Mouse (Mus musculus): ENCODE measurements at regions not wholly inside any gene's neighbourhood (a gene's known extent, or its start where the extent isn't known, plus 50 kb on each side); places are given as distances from the start of the nearest gene placed in this dataset.
A peak's percentile ranks its signal among the peaks of the same experiment; 100 is the strongest.
"Not testable (repeated sequence)": the region's sequence is repeated elsewhere in the genome, so short reads cannot be mapped to it uniquely, and the experiment has no call there.

DNA sequence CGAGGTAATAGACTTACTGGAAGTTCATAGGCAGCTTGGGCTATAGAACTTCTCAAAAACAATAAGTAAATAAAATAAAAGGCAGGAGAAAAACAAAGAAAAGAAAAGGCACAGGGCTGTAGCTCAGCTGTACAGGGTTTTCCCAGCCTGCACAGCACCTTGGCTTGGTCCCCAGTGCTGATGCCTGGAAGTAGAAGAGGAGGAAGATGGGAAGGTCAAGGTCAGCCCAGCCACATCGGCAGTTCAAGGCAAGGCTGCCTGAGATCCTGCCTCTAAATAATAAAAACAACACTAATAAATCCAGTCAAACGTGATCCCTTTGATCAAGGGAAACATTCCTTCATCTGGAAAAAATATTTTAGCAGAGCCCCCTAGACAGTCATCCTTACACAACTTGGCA is 103.1 kb downstream of the Cenpf start:
- DNase-seq, result no peak

DNA sequence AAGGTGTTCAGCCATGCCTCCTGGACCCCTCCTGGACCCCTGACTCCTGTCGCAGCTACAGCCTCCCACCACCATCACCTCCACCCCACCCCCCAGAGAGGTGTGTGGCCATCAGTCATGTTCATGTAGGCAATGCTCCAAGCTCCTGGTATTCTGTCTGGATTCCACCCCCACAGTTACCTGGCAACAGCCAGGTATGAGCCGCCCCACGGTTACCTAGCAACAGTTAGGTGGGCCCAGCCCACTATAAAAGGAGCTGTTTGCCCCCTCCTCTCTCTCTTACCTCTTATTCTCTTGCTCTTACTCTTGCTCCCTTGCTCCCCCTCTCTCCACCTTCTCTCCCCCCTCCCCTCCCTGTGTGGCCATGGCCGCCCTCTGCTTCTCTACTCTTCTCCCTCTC is 106.5 kb downstream of the Cenpf start:
- no peak for DNase-seq

DNA sequence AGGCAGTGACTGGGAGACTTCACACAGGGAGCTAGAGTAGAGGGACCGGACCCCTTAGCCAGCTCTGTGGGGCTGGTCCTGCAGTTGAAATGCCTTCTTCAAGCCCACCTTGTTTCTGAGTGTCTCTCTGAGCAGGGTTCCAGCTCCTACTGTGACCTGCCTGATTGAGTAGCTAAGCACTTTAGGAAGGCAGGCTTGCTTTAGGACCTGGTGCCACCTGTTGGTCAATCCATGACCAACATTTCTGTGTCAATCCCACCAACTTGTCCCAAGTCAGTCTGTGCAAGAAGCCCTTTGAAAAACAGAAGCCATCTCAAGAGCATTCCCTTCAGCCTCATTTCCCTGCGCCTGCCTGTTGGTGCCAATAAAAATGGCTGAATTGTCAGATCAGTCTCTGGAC is 108.5 kb downstream of the Cenpf start:
- DNase-seq, result peak; percentile 27

DNA sequence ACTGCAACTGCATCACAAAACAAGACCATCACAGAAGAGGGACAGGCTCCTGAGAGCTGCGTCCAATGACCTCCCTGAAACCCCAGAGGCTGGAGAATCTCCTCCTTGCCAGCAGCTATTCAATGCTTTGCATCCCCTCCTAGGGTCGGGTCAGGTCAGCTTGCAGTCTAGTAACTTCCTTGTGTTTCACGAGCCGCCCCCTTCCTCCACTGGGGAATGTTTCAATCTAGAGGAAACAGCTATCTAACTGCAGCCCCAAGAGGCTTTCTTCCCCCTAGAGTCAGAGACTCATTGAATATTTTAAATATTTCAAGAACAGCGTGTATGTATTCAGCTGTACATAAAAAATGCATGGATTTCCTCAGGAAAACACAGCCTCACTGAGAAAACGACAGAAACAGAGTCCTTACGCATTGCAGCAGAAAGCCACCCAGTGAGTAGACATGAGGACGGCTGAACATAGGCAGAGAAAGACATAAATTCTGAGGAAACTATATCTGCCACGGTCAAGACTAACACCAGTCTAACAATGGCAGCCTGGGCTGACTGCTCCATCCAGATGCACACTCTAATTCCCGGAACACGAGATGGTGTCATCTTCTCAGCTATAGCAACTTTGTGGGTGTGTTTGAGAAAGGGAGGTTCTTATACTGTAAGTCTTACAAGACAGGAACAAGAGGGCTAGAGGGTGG is 111.4 kb downstream of the Cenpf start:
- peak; percentile 22 for DNase-seq

DNA sequence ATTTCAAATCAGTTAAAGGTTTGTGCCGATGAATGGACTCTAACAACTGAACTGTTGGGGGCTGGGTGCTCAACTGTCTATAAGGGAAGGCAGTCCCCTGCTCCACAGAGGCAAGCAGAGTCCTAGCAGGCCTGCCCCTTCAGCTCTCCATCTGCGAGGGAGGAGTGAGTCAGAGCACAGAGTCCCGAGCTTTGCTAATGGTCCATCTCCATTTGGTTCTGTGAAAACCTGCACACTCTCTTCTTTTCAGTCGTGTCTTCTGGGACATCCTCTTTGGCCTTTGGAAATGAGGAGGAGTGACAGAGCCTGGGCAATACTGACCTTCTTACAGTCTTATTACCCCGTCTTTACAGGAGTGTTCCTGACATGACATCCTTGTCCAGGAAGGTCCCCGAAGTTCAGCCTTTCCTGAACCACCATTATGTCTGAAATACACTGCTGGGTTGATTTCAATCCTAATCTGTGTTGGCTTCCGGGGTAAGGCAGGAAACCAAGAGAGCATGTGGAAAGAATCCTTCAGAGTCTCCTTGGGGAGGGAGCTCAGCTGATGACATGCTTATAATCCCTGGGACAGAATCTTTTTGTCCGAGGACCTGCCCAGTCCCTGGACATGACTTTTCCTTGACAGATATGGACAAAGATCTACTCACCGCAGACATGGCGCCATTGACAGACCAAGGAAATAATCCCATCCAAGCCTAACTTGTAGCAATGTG is 112.2 kb downstream of the Cenpf start:
- no peak for DNase-seq

DNA sequence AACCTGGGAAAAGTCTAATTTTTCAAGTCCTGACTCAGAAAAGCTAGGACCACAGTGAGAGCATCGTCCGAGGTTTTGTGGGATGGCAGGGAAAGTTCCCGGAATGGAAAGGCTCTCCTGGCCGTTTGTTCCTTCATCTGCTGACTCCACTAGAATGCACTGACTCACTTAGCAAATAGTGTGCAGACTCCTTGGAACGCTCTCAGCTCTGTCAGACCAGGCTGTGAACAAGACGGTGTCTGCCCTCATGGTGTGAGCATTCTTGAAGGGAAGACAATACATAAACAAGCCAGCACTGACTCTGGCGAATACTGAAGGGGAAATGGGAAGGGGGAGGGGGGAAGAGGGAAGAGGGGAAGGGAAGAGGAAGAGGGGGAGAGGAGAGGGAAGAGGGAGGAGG is 121.4 kb downstream of the Cenpf start:
- DNase-seq, result no peak

DNA sequence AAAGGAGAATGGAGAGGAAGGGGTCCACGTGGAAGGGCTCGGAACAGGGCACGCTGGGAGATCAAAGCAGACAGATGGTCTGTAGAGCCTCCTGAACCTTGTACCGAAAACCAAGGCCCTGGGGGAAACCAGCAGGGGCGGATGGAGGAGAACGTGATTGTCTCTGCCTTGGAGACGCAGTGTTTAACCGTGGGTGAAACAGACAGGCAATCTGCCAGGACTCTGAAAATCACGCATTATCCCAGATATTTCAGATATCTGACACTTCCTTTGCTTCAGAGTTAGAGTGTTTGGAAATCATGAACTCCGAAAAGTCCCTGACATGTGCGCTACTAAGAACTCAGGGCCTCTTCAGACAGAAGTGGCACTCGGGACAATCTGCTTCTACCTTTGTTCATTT is 126.1 kb downstream of the Cenpf start:
- no peak for DNase-seq

DNA sequence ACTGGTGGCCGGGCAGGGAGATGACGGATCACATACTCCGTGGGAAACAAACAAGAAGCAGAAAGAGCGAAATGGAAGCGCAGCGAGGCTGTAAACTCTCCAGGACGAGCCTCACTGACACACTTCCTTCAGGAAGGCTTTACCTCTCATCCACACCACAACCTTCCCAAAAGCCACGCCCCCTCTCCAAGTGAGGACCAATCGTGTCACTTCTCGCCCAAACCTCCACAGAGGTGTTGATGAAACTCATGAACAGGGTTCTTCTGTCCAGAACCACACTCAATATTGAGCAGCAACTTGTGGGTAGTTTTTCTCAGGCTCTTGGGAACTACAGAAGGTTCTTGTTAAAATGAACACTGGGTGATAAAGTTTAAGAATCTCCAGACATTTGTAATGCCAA is 127.3 kb downstream of the Cenpf start:
- no peak for DNase-seq

DNA sequence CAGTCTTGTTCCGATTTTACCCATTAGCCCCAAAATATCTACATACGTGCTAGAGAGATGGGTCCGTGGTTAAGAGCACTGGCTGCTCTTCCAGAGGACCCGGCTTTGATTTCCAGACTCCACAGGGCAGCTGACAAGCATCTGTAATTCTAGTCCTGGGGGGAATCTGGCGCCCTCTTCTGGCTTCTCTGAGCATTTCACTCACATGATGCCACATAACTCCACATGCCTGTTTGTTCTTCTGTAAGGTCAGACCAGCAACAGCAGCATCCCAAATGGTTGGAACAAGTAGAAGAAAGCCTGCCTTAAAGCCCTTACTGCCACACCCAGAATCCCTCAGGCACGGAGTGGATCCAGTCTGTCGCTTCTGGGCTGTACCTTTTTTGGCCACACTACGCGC is 137.0 kb downstream of the Cenpf start:
- no peak for DNase-seq

DNA sequence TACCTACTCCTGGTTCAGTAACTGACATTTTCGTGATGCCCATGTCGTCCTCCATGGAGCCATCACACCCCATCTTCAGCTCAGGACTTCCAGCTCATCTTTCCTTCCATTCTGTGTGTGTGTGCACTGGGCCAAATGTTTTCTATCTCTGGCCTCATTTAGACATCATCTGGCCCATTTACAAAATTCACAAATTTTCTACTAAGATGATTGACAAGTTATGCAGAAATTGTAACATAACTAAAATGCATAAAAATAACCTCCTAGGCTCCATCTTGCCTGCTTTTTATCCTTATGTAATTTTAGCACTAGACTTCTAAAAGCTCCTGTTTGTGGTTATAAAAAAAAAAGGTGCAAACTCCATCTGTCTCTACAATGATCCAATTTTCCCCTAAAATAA is 130.8 kb upstream of the Kcnk2 start:
- no peak for DNase-seq

DNA sequence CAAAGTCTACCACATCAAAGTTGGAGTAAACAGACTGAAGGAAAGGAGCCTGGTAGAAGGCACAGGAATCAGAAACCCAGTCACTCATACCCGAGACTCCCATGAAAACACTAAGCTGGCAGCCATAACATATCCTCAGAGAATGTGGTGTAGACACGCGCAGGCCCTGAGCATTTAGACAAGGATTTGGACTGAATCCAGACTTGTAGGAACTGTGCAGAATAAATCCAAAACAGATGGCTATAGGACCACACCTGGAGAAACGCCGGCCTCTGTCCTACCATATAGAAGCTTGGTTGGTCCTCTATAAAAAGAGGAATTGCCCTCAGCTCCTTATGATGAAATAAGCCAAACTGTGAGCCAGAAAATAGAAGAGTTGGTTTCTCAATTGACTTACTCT is 124.3 kb upstream of the Kcnk2 start:
- DNase-seq, result no peak

DNA sequence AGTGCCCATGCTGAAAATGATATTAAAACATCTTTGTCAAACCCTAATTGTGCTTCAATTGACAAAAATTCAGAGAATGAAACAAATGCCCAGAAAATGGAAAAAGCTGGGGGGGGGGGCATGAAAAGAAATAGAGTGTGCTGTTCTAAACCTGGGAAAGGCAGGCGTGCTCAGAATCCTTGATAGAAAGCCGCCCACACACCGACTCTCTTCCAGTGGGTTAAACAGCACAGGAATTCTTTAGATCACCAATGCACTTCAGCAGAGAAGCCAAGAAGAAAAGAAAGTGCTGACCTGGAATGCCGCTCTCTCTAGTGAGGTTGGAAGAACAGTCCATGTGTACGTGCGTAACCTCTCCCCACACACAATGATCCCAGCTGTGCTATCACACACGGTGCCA is 113.4 kb upstream of the Kcnk2 start:
- no peak for DNase-seq

DNA sequence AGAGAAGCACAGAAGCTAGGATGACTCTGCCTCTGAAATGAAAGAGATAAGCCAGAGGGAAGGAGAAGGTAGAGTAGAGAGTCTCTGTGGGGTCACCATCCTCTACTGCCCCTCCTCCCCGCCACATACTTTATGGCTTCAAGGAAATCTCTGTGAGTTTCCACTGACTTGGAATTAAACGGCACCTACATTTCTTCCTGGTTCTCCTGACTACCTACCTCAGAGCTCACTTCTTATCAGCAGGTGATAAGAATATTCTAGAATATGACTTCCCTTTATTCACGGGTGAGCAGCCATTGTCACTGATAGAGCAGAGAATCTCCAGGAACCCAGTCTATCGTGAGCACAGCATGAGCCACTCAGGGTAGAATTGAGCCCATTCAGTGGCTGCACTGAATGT is 111.3 kb upstream of the Kcnk2 start:
- no peak for DNase-seq

DNA sequence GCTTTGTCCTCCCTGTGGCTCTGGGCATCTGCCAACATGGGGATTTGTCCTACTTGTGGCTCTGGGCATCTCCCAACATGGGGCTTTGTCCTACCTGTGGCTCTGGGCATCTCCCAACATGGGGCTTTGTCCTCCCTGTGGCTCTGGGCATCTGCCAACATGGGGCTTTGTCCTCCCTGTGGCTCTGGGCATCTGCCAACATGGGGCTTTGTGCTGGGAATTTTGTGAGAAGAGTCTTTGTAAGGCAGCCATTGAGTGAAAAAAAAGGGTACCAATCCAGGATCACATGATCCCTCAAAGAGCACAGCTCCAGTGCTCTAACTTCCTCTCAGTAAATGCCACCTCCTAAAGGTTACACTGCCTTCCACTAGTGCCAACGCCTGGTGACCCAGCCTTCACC is 105.2 kb upstream of the Kcnk2 start:
- not testable (repeated sequence) for DNase-seq

DNA sequence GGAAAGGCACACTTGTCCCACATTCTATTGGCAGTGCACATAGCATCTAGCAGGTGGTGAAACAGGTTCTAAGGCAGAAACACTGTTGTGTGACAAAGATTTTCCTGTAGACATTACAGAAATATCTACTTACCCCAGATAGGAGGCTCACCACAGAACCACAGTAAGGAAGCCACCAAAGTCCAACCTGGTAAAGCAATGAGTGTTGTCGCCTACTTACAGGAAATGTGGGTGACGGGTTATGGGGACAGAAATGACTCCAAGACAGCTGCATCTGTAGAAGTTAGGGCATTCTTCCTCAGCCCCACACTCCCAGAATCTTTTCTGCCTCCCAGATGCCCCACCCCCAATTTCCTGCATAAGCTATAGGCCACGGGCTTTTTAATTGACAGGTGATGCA is 97.6 kb upstream of the Kcnk2 start:
- no peak for DNase-seq

DNA sequence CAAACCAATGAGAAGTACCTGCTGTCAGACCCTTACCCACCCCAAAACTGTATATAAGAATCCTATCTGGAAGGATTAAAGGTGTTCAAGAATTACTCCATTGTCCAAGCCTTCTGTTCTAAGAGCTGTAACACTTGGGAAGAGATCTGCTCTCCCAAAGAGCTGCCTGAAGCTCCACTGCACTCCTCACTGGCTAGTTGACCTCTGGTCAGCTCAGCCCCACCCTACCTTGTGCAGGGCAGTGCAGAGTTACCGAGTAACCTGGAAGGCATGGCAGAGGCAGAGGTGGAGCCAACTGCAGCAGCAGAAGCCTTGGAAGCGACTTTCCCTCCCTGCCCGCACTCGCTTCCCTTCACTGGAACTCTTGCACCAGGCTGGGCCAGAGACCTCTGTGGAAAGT is 97.1 kb upstream of the Kcnk2 start:
- peak; percentile 5 for DNase-seq

DNA sequence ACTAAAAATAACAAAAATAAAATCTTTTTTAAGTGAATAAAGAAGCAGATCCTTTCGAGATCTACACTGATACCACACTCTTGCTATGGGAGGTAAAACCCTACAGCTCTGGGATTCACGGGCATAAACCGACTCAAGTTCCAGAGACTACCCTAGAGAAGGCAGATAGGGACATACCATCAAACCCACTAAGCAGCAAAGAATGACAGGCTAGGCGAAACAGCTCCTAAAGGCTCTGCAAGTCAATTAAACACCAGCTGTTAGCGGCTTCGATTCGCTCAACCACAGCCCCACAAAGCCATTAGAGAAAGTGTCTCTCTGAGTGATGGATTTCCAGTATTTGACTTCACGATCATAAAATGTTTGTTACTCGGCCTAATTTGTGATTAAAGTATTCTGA is 95.0 kb upstream of the Kcnk2 start:
- no peak for DNase-seq

DNA sequence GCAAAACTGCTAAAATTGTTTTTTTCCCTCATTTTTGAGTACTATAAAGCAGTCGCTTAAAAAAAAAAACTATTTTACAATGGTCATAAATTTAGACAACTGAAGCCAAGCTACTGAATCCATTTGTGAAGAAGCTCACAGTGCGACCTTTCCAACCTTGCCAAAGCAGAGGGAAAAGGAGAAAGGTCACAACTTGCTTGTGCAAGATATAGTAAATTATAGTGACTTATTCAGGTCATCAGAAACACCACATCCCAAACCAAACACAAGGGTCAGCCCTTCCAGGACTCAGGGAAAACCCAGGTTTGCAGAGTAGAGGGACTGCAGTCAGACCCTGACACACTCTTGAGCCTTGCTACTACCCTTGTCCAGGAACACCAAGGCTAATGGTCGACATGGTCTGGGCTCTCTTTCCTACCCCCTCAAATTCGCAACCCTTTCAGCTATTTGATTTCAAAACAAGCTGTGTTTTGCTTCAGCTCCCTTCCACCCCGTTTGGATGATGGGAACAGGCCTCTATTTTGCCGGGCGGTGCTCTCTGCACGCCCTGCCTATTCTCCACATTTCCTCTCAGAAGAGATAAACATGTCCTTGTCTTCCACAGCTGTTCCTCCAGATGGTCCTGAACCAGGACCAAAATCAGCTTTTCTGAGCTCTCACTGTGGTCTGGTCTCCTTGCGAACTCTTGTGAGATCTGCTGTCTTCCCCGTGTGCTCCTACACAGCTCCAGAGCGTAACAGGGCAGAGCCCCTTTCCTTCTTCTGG is 93.5 kb upstream of the Kcnk2 start:
- DNase-seq, result no peak

DNA sequence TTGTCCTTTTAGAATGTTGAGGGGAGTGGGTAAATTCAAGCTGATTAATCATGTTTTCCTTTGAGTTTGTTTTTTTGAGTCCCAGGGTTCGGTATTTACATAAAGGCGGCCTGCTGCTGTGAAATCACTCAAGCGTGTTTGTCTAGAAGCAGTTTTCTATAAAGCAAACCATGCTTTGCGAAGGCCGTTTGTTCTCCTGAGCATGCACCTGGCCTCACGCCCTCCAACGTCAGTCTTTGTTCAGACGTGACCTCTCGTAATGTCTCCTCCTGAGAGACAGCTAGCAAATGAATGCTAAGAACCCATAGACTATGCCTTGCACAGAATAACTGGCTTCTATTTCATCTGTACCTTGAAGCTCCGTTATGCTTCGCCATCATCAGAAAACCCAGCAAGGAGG is 92.8 kb upstream of the Kcnk2 start:
- no peak for DNase-seq

DNA sequence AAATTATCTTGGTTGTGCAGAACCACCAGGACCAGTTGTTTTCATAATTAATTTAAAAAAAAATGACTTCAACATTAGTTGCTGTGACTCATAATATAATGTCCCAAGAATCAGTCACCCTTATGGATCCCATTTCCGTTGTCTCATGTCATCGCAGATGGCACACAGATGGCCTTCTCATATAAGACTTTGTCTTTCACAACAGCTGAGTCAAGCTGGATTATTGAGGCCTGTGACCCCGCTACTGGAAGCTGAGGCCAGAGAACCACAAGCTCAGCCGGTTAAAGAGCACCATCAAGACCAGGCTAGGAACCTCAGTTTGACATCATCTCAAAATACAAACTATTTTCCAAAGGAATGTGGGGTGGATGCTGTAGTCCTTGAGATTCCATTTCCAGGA is 83.3 kb upstream of the Kcnk2 start:
- no peak for DNase-seq

DNA sequence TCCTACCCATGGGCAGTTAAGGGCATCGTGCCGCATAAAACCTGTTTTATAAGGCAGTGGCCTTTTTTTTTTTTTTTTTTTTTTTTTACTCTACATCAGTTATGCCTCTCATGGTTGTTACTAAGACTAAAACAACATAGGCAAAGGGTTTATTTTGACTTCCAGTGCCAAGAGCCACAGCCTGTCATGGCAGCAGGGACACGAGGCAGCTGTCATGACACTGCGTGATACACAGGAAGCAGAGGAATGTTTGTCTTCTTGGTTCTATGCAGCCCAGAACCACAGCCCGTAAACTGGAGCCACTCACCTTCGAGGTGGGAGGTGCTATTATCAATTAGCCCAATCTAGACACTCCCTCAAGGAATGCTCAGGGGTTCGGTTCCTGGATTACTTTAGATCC is 81.3 kb upstream of the Kcnk2 start:
- DNase-seq, result no peak

DNA sequence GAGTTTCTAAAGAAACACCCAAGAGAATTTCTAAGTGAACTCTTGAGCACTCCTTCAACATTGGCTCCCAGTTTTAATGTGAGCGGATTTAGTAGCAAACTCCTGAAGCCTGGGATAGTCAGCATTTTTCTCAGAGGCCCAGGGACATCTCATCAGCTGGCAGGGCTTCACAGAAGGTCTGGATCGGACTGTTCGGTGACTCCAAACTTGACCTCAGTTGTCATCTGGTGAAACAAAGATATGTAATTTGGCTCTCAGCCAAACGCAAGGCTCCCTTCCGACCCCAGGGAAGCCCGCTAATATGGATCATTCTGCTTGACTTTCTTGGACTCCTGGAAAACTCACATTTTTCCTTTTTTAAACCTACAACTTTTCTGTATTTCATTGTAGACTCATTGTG is 76.0 kb upstream of the Kcnk2 start:
- DNase-seq, result no peak

DNA sequence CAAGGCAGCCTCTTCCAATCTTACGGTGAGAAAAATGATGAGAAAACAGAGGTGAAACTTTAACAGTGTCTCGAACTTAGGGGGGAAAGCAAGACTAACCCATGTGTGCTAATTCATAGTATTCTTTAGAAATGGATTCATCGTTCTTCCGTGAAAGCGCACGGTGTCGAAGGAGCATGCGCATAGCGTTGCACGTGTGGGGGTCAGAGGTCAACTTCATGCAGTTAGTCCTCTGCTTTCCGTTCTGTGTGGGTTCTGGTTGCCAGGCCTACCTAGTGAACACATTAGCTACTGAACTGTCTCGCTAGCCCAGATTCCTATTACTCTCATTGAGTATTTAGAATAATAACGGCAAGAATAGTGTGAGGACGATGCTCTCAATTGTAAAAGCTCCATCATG is 74.7 kb upstream of the Kcnk2 start:
- no peak for DNase-seq

DNA sequence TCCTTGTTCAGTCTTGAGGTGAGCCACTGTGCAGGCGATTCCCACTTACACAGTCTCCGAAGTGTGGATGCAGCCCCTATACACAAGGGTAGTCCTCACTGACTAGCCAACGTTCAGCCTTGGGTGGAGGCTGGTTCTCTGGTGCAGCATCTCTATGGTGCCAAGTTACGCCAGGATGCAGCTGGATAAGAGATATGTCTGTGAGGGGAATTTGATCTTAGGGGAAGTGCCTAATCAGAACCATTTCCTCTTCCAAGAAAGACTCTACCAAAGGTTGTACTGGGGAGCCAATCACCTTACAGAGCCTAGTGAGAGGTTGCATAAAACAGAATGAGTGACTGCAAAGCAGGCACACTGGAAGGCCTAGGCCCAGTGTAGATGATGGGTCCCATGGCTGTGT is 71.0 kb upstream of the Kcnk2 start:
- DNase-seq, result no peak

Data from liver (tissue).